Mouse (Mus musculus) heart, embryonic 14.5 days (tissue): ENCODE measurements around the gene Ttc19. TPM values are rescaled to one million over a fixed set of nuclear protein-coding genes. Genes with fewer than 3 reads are reported as not detected.
"Not testable (repeated sequence)": the region's sequence is repeated elsewhere in the genome, so short reads cannot be mapped to it uniquely, and the experiment has no call there.

Experiments used
- ATAC-seq: fragments of 200-750 bp; cut with Nextera tagmentation; 2 replicates; pipeline ENCODE4 v1.8.0; 2017; ENCODE audit warnings: low read depth, moderate TSS enrichment; ENCODE audit not compliant: insufficient number of reproducible peaks, insufficient read depth, low FRiP score
- H3K27ac ChIP-seq, 2 experiments: fragments of 200-500 bp in 1 of 2; fragments of 300-500 bp in 1 of 2; sonication (generic) in 1 of 2; replicated peaks in 1 of 2; 2 replicates each; pipeline ENCODE4 v1.5.1; 2012 to 2014; ENCODE audit warnings: low read depth in 2 of 2, low read length in 2 of 2, control low read depth in 1 of 2, mild to moderate bottlenecking in 1 of 2, mixed read lengths in 1 of 2; ENCODE audit not compliant: control insufficient read depth in 1 of 2, insufficient read depth in 1 of 2
- H3K27me3 ChIP-seq: fragments of 300-500 bp; sonication (generic); 2 replicates; pipeline ENCODE4 v1.6.1; 2014; ENCODE audit warnings: mild to moderate bottlenecking, low read length, control low read depth; ENCODE audit not compliant: control insufficient read depth, insufficient read depth
- H3K36me3 ChIP-seq: fragments of 300-500 bp; sonication (generic); 2 replicates; pipeline ENCODE4 v1.6.1; 2014; ENCODE audit warnings: mild to moderate bottlenecking, control low read depth, low read length, mixed read lengths; ENCODE audit not compliant: control insufficient read depth, insufficient read depth
- H3K4me1 ChIP-seq, 2 experiments: fragments of 200-500 bp in 1 of 2; fragments of 300-500 bp in 1 of 2; sonication (generic) in 1 of 2; 2 replicates each; pipeline ENCODE4 v1.6.1; 2012 to 2014; ENCODE audit warnings: low read length in 2 of 2, control low read depth in 1 of 2, mixed read lengths in 1 of 2; ENCODE audit not compliant: control insufficient read depth in 2 of 2, insufficient read depth in 2 of 2
- H3K4me2 ChIP-seq: fragments of 300-500 bp; sonication (generic); 2 replicates; pipeline ENCODE4 v1.6.1; 2014; ENCODE audit warnings: mild to moderate bottlenecking, low read length
- H3K4me3 ChIP-seq, 2 experiments: fragments of 200-500 bp in 1 of 2; fragments of 300-500 bp in 1 of 2; sonication (generic) in 1 of 2; 2 replicates each; pipeline ENCODE4 v1.5.1; 2012 to 2014; ENCODE audit warnings: low read length in 2 of 2, mild to moderate bottlenecking in 2 of 2, control low read depth in 1 of 2, low read depth in 1 of 2, moderate library complexity in 1 of 2; ENCODE audit not compliant: control insufficient read depth in 1 of 2, insufficient read depth in 1 of 2
- H3K9ac ChIP-seq: fragments of 300-500 bp; sonication (generic); 2 replicates; pipeline ENCODE4 v1.6.1; 2014; ENCODE audit warnings: mild to moderate bottlenecking, low read length
- H3K9me3 ChIP-seq: fragments of 300-500 bp; sonication (generic); 2 replicates; pipeline ENCODE4 v1.6.1; 2016; ENCODE audit warnings: low read length, control low read depth; ENCODE audit not compliant: control insufficient read depth
- WGBS: fragments of 180-500 bp; shearing (Covaris S2); extraction: QIAGEN DNeasy Blood & Tissue Kit; methylation state at CpG from one replicate; pipeline ENCODE4 v1.1.7; 2014; 5-methylcytosine and 5-hydroxymethylcytosine counted together
- polyA plus RNA-seq: library from polyadenylated mRNA; unstranded; fragments of >200 nt; fragmentation: Nextera tagmentation; extraction: Ambion mirVana; gene quantifications from 2 replicates; pipeline ENCODE4 v1.2.1, GENCODE M21; 2014

The Ttc19 gene
- polyA plus RNA-seq, 1 experiment from 2014 or later, result 19.4 TPM

DNA sequence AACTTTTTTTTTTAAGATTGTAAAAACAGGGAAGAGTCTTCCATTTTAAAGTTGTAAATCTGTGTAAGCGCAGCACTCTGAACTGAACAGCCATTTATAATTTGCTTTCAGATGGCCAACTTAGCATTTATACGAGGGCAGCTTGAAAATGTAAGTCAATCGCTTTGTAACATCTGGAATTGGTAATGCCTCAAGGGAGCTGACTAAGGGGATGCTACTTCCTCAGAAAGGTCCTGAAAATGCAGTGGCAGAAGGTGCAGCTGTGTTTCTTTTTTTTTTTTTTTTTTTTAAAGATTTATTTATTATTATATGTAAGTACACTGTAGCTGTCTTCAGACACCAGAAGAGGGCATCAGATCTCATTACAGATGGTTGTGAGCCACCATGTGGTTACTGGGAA, 2.7 kb downstream of the Ttc19 start:
- H3K27me3 ChIP-seq, H3K4me2 ChIP-seq, H3K4me3 ChIP-seq, H3K9ac ChIP-seq, ATAC-seq, H3K27ac ChIP-seq, H3K4me1 ChIP-seq, H3K9me3 ChIP-seq: not testable (repeated sequence)
- WGBS, result 99% methylated on average over 3 of the region's 3 CpGs
- peaks cover 59% of the 10 kb centered on the region for H3K36me3 ChIP-seq

DNA sequence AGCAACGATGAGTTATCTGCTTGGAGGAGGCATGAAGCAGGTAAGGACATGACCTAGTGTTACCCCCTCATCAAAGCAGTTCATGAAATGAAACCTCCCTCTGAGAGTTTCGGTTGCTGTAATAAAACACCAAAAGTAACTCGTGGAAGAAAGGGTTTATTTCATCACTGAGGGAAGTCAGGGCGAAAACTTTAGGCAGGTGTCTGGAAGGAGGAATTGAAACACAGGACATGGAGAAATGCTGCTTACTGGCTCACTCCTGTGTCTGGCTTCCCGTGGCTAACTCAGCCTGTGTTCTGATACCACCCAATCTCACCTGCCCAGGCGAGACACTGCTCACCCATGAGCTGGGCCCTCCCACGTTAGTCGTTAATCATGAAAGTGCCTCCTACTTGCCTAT, 3.7 kb downstream of the Ttc19 start:
- no peak for ATAC-seq
- no peaks in the 10 kb centered on the region for H3K9me3 ChIP-seq
- H3K27me3 ChIP-seq, result no peaks in the 10 kb centered on the region
- H3K36me3 ChIP-seq, result peaks cover 59% of the 10 kb centered on the region
- peaks cover 0 to 8% of the 10 kb centered on the region in 2 experiments; a peak in 1 of 4 replicates for H3K4me1 ChIP-seq
- WGBS, result 90% methylated on average over 8 of the region's 8 CpGs
- no peak overlapping the region for H3K9ac ChIP-seq
- H3K4me2 ChIP-seq, result no peak overlapping the region
- H3K4me3 ChIP-seq, result no peak overlapping the region
- H3K27ac ChIP-seq, result no peak overlapping the region

DNA sequence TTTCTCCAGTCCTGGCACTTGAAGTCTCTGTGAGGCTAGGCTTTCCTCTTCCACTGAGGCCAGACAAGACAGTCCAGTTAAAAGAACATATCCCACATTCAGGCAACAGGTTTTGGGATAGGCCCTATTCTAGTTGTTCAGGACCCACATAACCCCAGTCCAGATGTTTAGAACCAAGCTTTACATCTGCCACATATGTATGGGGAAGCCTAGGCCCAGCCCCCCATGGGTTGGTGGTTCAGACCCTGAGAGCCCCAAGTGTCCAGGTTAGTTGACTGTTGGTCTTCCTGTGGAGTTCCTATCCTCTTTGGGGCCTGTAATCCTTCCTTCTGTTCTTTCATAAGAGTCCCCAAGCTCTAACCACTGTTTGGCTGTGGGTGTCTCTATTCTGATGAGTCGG, 6.4 kb downstream of the Ttc19 start:
- 96% methylated on average over 1 of the region's 1 CpGs for WGBS
- H3K4me3 ChIP-seq, result no peak overlapping the region
- H3K36me3 ChIP-seq, result peaks cover 68% of the 10 kb centered on the region
- H3K27me3 ChIP-seq, result no peaks in the 10 kb centered on the region
- H3K4me2 ChIP-seq, result no peak overlapping the region
- H3K27ac ChIP-seq, result no peak overlapping the region
- no peaks in the 10 kb centered on the region for H3K9me3 ChIP-seq
- no peak for ATAC-seq
- no peak overlapping the region for H3K9ac ChIP-seq
- no peaks in the 10 kb centered on the region for H3K4me1 ChIP-seq

DNA sequence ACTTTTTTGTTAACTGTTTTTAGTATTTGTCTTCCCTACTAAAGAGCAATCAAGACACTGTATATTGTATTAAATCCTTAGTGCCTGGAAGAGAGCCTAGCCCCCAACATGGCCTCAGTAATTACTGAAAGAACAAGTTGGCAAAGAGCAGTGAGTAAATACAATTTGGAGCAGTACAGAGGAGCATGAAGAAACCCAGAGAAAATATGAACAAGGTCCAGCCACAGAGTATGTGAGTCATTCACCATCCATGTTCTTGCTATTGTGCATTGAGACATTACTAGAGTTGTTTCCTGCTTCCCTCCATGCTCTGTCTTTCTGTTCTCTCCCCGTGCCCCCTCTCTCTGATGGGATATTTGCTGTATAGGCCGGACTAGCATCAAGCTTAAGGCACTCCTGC, 12.8 kb downstream of the Ttc19 start:
- Histone ChIP-seq H3K27ac (no peak overlapping the region), H3K4me1 (no peaks in the 10 kb centered on the region), H3K9me3 (no peaks in the 10 kb centered on the region), H3K4me3 (no peak overlapping the region), H3K4me2 (no peak overlapping the region), H3K27me3 (no peaks in the 10 kb centered on the region), H3K9ac (no peak overlapping the region), H3K36me3 (peaks cover 57% of the 10 kb centered on the region)
- ATAC-seq, result no peak
- WGBS, result 100% methylated on average over 2 of the region's 2 CpGs

DNA sequence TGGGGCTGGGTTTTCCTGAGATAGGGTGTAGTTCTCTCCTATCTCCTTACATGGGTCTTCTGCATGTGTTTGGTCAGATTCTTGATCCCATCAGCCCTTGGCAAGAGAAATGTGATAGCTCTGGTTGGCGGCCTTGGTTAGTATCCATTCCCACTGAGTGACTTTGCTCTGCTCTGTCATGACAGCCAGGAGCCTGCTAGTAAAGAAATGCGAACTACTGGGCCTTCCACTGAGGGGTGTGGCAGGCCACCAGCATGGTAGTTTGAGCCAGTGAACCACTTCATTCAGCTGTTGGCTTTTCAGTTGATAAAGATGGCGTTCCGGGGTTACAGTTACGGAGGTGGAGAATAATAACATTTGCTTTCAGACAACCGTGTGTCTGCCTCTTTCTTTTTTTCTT, 17.6 kb downstream of the Ttc19 start:
- 88% methylated on average over 6 of the region's 6 CpGs for WGBS
- Histone ChIP-seq H3K4me1 (no peaks in the 10 kb centered on the region), H3K4me3 (no peak overlapping the region), H3K9me3 (no peaks in the 10 kb centered on the region), H3K27me3 (no peaks in the 10 kb centered on the region), H3K36me3 (peaks cover 52% of the 10 kb centered on the region), H3K9ac (no peak overlapping the region), H3K4me2 (no peak overlapping the region), H3K27ac (no peak overlapping the region)
- ATAC-seq, result no peak

DNA sequence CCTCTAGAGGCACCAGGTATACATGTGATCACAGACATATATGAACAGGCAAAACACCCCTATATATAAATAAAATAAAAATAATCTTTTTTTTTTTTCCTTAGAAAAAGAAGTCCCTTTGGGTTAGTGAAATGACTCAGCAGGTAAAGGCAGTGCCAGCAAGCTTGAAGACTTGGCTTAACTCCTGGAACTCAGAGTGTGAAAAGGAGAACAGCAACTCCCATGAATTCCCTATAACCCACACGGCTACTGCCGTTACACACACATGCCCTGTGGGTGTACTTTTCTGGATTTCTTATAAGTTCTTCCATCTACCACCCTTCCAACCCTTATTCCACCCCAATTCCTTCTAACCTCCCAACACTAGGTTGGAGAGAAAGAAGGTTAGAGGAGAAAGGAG, 24.6 kb downstream of the Ttc19 start:
- no peak overlapping the region for H3K27ac ChIP-seq
- ATAC-seq, result no peak
- no peaks in the 10 kb centered on the region for H3K4me1 ChIP-seq
- no peak overlapping the region for H3K4me2 ChIP-seq
- H3K36me3 ChIP-seq, result peaks cover 58% of the 10 kb centered on the region
- H3K9ac ChIP-seq, result no peak overlapping the region
- 87% methylated on average over 2 of the region's 2 CpGs for WGBS
- no peaks in the 10 kb centered on the region for H3K9me3 ChIP-seq
- H3K4me3 ChIP-seq, result no peak overlapping the region
- H3K27me3 ChIP-seq, result no peaks in the 10 kb centered on the region

DNA sequence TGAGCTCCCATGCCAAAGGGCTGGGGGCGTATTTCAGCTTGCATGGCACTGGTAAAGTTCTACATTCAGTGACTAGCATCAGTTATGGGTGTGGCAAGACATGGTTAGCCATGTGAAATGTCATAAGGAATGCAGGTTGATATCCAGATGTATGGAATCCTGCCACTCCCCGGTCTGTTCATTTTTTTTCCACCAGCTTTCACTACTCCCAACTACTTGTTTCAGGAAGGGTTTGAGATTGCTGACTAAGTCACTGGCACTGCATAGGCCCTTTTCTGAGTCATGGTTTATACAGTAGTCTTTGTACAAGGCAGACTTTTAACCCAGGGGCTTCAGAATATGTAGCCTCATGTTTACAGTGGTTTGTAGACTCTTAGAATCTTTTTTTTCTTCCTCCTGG, 28.0 kb downstream of the Ttc19 start:
- 83% methylated on average over 2 of the region's 2 CpGs for WGBS
- peaks cover 71% of the 10 kb centered on the region for H3K36me3 ChIP-seq

DNA sequence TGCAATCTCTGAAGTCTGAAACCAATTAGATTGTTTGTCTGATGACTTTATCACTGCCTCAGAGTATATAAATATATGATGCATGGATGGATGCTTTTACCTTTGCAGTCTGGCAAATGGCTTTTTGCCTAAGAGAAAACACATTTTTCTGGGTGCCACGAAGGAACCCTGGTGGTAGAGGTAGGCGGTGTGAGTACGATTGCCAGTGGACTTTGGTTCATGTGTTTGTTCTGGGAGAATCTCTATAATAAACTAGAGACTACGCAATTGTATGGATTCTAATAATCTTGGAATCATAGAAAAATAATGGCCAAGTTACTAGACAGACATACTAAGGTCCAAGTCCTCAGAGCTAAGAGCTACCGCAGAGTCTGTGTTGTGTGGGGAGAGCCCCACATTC, 33.7 kb downstream of the Ttc19 start:
- no peaks in the 10 kb centered on the region for H3K27me3 ChIP-seq
- no peak overlapping the region for H3K4me3 ChIP-seq
- 96% methylated on average over 5 of the region's 5 CpGs for WGBS
- H3K4me2 ChIP-seq, result no peak overlapping the region
- no peaks in the 10 kb centered on the region for H3K4me1 ChIP-seq
- ATAC-seq, result no peak
- H3K9me3 ChIP-seq, result no peaks in the 10 kb centered on the region
- no peak overlapping the region for H3K27ac ChIP-seq
- no peak overlapping the region for H3K9ac ChIP-seq
- peaks cover 79% of the 10 kb centered on the region for H3K36me3 ChIP-seq

More for the DNA sequence above, 28.0 kb downstream of the Ttc19 start:
- Histone ChIP-seq H3K4me2 (no peak overlapping the region), H3K27me3 (no peaks in the 10 kb centered on the region), H3K9me3 (no peaks in the 10 kb centered on the region), H3K4me3 (no peak overlapping the region), H3K9ac (no peak overlapping the region), H3K27ac (no peak overlapping the region), H3K4me1 (no peaks in the 10 kb centered on the region)
- ATAC-seq, result no peak
